Mouse (Mus musculus) CH12F3 (cell line): ENCODE data around the gene Jazf1.

Experiments
- in situ Hi-C: fragments of 300-500 bp; cut with MboI; formaldehyde crosslinking; loops from 2 replicates; pipeline ENCODE4 v1.14.3; 2020; ENCODE audit warnings: low sequenced_read_pairs

Jazf1 gene

DNA sequence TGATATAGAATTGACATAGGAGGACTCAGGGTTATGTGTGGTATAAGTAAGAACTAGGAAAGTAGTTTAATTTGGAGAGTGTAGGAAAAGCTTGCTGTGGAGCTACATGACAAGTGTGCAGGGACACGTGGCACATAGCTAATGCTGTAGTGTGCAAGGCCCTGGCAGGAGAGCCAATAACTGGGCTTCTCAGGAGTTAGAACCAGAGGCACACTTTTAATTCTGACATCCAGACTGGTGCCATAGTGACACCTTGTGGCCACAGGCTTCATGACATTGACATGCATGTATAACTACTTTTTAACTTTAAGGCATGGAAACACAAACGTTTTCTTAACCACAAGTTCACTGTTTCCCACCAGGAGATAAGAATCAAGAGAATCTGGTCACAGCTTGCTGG lies 149.5 kb downstream of the Jazf1 start:
- in situ Hi-C loops: loop anchor here (10.0 to 25.0 kb wide), 2 partner anchors 74 to 657 kb away; partner anchors contain the start of gene Hoxa13

DNA sequence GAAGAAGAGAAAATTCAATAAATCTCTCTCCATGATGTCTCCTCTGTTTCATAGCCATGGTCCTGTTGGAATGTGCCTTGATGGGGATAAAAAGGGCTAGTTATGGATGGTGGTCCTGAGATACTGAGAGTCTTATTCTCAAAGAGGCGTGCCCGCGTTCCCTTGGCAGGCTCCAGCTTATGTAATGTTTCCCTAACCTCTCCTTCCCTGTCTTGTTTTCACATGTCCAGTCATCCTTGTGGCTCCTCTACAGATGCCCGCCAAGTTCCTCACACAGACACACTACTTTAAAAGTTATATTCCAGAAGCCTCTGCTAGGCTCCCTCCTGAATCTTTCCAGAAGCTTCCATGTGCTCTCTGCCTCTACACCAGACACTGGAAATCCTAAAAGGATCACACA lies 151.0 kb downstream of the Jazf1 start:
- in situ Hi-C loops: loop anchor here (10.0 to 25.0 kb wide), 2 partner anchors 73 to 655 kb away; partner anchors contain the start of gene Hoxa13

DNA sequence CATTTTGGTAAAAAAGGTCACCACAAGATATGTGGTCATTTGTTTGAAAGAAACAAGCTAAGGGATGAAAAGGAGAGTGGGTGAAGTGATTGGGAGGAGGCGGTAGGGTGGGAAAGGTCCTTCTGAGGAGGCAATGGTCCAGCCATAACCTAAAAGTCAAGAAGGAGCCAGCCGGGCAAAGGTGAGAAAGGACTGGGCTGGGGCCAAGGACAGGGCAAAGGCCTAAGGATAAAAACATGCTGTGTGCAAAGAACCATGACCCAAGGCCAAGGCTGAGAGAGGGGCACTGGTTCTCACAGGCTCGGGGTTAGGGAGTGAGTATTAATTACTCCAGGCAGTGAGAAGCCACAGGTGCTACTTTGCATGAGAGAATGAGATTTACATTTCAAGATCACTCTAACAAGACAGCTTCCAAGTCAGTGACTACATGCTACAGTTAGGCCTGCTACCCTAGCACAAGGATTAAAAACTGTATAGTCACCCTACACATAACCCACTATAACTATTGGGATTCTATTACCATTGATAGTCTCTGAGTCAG lies 151.5 kb downstream of the Jazf1 start:
- in situ Hi-C loops: loop anchor here (10.0 to 25.0 kb wide), 2 partner anchors 72 to 655 kb away; partner anchors contain the start of gene Hoxa13

DNA sequence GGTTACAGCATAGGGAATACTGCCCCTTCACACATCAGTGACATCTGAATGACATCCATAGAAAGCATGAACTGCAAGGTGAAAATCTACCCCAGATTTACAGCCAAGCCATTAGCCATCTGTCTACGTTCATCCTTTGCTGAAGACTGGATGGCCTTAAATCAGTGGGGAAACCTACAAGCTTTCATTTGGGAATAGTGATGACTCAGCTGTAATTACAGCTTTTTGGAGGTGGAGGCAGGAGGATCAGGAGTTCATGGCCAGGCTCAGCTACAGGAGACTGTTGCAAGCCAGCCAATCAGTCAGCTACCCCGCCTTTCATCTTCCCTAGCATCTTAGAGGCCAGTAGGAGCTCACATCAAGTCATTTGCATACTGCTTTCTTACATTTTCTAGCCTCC lies 153.5 kb downstream of the Jazf1 start:
- in situ Hi-C loops: loop anchor here (10.0 to 25.0 kb wide), 2 partner anchors 70 to 653 kb away; partner anchors contain the start of gene Hoxa13

DNA sequence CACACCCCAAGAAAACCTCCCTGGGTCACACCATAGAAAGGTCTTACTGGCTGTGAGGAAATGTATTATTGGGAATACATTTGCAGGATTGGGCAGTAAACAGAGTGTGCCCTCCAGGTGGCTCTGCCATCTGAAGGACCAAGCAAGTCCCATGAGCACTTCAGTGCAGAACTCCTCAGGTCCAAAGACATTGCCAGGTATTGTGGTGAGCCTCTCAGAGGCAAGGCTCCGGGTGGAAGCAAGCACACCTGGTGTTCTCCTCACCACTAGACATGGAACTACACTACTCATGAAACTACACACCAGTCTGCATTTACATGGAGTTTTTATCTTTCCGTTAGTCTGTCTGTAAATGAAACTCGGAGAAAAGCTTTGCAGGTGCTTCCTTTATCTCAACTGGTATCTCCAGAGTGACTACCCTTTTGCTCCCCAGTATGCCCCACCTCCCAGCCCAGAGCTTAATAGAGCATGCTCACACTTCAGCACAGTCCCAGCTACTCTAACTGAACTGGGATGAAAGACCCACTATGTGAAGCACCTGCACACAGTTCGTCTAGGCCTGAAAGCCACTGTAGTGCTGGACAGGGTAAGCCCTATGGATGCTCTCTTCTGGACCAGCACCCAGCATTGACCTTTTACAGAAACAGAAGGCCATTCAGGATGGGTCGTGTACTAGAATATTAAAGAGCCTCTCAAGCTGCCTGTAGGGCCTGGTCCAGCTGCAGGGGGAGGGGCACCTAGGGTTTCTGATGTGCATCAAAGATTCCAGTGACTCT lies 156.1 kb downstream of the Jazf1 start:
- in situ Hi-C loops: loop anchor here (10.0 to 25.0 kb wide), 2 partner anchors 68 to 650 kb away; partner anchors contain the start of gene Hoxa13

DNA sequence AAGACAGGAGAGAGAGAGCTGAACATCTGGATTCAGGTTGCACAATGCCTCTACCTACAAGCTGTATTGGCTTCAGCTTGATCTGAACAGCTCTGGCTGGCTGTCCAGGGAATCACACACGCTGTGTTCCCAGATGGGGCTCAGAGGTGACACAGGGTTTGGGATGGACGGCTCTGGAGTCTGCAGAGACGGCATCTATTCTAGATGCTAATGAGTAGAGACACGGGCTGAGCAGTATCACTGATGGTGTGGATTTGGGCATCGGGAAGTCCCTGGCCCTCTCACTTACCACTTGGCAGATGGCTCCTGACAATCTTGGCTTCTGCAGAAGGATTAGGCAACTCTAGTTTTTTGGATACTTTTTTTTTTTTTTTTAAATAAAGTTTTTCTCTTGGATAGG lies 161.6 kb downstream of the Jazf1 start:
- in situ Hi-C loops: loop anchor here (25.0 kb wide), 1 partner anchor 644 kb away; the partner anchor contains the start of gene Hoxa13

DNA sequence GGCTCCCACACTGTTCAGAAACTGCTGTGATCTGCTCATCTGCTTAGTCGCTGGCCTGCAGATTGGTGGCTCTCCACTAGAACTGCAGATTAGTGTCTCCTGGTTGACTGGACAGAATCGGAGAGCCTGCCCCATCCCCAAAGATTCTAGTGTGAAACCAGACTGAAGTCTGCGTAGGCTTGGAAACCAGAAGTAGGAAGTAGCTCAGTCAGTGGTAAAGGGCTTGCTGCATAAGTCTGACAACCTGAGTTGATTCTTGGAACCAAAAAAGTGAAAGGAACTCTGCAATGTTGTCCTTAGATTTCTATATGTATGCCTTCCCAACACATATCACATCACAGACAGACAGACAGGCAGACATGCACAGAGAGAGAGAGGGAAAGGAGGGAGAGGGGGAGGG lies 163.3 kb downstream of the Jazf1 start:
- in situ Hi-C loops: loop anchor here (25.0 kb wide), 1 partner anchor 643 kb away; the partner anchor contains the start of gene Hoxa13

DNA sequence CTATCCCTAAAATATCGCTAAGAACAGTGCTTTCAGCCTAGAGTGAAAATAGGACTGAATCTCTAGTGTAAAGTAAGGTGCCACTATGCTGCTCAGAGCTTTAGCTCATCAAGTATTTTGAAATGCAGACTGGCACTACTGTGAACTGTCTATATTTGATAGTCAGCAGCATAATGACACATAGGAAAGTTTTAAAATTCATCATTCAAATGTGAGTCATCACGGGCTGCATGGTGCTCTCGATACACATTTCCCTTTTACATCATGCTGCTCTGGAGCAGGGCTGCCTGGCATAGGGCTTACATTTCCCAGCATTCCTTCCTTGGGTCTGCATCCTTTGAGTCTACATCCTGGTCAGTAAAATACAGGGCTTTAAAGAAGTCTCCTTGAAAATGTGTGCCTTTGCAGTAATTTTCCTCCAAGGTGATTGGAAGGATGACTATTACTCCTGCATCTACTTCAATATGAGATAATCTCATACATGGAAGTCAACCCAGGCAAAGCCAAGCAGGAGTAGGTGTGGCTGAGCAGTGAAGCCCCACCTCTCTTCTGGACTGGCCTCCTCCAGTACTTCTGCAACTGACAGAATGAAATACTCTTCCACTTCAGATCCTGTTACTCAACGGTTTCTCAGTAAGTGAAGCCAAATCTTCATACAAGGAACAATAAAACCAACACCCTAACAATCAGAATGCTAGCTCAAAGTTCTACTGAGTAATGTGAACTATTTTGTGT lies 165.0 kb downstream of the Jazf1 start:
- in situ Hi-C loops: loop anchor here (25.0 kb wide), 1 partner anchor 641 kb away; the partner anchor contains the start of gene Hoxa13

DNA sequence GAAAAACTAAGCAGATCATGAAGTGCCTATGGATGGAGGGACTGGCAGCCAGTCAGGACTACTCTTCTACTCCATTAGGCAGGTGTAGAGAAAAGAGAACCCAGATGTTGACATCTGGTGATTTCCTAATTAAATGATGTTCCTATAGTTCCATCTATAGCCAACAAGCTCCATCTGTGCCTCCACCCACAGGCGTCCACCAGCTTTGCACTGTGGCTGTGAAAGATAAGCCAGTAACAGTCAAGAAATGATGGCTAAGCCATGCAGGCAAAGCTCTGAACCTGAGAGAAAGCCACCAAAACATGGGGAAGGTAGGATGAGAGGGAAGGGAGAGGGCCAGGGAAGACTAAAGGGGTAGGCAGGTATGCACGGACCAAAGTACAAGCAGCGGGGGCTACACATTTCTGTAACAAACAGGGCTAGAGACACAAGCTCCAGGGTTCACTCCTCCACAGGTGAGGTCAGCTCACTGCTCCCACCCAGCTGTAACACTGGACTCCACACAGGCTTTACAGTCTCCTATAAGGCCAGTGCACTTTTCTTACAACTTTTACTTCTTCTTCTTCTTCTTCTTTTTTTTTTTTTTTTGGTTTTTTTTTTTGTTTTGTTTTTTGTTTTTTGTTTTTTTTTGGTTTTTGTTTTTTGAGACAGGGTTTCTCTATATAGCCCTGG lies 168.7 kb downstream of the Jazf1 start:
- in situ Hi-C loops: loop anchor here (25.0 kb wide), 1 partner anchor 637 kb away; the partner anchor contains the start of gene Hoxa13

DNA sequence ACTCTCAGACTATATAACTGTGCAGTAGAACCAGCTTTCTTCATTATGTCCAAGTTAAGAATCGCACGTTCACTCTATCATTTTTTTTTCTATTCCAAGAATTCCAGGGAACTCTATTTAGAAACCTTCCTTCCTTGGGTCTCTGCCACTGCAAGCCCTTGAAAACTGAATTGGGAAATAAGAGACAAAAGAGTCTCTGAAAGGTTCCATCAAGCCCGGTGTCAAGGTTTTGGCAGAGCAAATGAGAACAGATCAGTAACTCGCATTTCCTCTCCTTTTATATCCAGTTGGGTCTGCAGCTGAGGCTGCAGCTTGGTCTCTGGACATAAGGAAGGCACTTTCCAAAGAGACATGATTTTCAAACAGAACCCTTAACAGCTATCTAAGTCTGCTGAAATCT lies 173.4 kb downstream of the Jazf1 start:
- in situ Hi-C loops: no loop called here

DNA sequence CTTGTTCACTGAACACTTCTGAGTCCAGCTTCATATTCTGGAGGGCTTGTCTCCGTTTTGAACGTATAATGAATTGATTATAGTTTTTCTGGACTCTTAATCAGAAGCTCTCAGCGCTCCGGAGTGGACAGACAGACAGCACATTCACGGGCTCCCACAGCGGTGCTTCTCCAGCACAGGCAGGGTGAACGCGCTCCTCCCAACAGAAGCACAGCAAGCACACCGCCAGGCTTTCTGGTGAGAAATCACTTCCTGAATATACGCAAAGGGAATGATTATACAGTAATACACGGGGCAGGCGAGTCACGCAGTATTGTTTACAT lies 174.0 kb downstream of the Jazf1 start:
- in situ Hi-C loops: no loop called here

DNA sequence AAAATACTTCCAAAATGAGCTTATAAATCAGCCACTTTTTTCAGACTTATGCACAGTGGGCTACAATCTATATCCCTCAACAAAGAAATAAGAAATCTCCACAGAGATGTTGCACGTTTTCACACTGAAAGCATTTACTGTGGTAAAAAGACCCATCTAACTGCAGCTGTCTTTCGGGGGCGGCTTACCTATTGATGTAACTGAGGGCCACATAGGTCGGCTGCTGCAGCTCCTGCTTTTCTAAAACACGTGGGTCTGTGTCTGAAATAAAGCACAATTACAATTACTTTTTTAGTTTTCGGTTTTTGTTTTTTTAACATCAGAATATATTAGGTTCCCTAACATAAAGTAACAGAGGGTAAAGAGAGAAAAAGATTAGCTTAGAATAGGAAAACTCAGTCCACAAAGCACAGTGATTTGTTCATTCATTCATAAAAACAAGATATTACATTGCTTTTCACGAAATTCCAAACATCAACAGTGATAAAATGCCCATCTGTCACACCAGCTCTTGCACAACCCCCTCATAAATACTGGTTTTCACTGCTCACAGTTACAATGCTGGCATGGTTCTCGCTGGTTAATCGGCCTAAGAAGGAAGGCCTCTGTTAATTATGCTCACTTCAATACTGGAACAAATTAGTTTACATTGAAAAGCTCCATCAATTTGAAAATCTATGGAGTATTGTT lies 174.5 kb downstream of the Jazf1 start:
- in situ Hi-C loops: no loop called here

DNA sequence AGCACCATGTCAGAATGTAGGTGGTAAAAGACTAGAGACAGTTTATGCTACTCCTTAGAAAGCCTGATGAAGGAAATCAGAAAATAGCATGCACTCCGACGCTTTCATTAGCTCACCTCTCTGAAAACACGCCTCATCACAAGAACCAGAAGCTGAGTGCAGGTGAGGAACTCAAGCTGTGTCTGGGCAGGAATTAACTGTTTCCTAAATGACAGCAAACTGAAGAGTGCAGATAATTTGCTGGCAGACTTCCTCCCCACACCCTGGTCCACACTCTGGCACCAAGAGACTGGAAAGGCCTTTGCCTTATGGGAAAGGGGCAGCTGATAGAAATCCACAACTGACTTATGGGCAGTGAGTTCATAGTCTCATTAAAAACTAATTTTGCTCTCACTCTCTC lies 175.5 kb downstream of the Jazf1 start:
- in situ Hi-C loops: no loop called here

DNA sequence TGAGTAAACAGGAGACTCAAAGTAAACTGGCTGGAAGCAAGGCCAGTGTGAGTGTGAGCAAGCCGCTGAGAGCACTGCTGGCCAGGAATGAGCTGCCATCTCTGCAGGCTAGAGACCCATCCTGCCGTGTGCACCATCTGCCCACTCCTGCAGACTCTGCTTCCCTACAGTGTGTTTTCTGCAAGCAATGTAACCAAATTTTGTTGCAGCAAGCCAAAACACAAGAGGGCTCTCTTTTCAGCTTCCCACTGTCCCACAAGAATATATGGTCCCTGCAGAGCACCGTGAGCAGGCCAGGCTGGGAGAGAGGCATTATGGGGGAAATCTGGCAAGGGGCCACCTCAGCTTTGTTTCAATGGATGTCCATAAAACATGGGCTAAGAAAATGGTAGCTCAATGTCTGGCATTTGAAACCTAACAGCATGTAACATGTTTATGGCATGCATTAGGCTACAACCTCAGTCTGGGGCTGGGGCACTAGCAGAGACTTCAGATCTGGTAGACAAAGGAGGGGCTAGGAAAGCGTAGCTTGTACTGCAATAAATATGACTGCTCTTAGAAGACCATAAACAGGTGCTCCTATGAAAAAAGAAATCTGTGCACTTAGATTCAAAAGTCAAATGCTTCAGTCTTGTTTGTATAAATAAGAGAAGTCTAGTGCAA lies 180.8 kb downstream of the Jazf1 start:
- in situ Hi-C loops: no loop called here

DNA sequence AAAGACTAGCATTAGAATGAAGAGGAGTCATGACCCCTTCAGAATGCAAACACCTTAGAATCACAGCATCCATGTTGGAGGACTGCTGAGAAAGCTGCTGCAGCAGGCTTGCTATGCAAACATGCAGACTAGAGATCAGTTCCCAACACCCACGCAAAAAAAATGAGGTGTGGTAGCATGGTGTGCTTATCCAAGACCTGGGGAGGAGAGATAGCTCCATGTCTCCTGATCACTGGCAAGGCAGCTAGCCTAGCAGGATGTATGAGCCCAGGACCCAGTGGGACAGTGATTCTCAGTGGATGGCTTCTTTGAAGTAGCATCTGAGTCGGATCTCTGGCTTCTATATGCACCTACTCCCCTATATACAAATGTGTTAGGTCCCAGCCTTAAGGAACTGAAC lies 184.7 kb downstream of the Jazf1 start:
- in situ Hi-C loops: no loop called here

DNA sequence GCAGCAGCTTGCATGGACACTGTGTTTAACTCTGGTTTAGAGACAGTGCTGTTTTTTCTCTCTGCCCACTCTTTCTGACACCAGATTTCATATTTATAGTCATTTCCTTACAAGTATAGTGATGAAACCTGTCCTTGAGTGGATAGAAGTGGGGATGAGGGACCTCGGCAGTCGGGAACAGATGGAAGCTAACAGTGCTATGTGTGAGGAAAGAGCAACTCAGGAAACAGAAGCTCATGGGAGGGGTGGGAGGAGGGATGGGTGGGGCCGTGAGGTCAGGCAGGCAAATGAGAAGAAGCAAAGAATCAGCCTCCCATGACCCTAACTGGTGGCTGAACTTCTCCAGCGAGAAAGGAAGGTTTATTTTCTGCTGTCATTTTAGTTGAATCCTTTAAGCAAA lies 191.3 kb downstream of the Jazf1 start:
- in situ Hi-C loops: no loop called here

DNA sequence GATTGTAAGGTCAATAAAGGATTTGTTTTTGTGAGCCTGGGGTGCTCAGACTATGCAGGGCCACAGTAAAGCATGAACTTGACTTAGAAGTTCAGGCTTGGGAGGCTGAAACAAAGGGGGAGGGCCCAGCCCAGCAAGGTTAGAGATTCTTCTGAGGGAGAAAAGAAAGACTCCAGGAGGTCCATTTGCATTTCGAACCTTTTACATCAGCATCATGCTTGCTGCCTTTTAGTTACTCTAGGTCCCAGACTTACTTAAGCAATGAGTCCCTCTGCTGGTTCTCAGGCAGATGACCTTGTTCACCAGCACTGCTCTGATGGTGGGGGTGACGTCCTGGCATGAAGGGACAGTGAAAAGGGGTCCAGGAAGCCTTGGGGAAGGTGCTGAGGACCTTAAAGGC lies 197.1 kb downstream of the Jazf1 start:
- in situ Hi-C loops: no loop called here

DNA sequence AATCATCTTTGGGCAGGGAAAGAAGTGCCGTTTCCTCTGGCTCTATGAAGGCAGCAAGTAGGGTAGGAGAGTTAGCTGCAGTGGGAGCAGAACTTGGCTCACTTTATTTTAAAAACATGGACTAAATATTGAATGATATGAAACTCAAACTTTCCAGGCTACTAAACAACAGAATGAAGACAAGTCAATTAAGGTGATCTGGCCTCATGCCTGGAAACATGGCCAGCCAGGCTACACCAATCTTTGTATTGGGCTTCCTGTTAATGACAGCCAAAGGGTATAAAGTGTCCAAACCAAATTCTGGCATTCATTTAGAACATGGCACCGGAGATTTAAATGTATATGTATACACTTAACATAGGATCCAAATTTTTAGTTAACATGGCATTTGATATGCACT lies 199.2 kb downstream of the Jazf1 start:
- in situ Hi-C loops: no loop called here

DNA sequence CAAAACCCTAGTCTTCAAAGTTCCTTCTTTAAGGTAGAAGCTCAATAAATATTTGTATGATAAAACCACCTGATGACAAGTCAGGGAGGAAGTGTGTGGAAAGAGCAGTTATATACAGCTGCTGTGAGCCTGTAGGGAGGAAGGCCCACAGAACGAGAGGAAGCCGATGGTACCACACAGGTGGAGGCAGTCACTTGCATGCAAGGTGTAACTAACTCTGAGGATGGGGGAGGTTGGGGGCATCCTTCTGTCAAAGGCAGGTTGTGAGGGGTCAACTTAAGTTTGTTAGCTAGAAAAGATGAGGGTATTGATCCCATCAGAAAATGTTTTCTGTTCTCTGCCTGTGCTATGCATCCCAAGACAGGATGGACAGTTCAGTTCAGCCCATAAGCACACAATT lies 200.1 kb downstream of the Jazf1 start:
- in situ Hi-C loops: no loop called here

DNA sequence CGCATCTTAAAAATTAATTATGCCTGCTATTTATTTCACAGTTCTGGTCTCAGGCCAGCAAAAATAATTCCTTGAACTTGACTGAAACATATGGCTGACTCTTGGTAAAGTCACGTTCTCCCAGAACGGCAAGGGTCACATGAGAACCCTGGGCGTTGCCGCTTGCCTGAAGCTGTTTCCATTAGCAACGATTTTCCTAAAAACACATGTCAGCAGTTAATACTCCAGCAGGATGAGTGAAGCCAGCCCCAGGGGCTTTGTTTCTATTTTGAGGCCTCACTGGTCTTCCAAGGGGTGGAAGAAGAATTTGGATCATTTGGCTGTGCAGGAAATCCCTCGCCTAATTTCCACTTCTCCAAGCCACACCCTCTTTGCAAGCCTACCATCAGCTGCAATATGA lies 206.5 kb downstream of the Jazf1 start:
- in situ Hi-C loops: no loop called here
